In the genomic region with DNA sequence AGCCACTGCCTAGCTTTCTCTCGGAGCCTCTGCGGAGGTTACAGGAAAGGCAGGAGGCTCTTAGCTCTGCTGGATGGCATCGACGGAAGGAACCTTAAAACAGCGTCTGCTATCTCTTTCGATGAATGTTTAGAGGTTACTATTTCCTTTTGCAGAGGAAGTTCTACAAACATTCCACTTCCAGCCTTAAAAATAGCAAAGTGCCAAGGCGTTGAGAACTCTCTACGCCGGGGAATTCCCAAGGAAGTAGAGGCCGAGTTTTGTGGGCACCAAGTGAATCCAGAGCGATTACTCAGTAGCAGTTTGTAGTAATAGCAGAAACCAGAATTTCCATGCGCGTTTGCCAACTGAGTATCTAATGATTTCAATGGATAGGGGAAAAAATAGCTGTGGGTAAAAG, we compare ENCODE assay signal across 15 mouse cellular contexts. TPM values are rescaled to one million over a fixed set of nuclear protein-coding genes. Genes with fewer than 3 reads are reported as not detected.
A peak's percentile ranks its signal among the peaks of the same experiment; 100 is the strongest.
DNase-seq lines count a peak whose midpoint lies in the region; ATAC-seq and TF ChIP-seq lines count a peak whose summit lies in the region.
"Had no signal": no experiment of that assay in that cellular context is flagged by ENCODE, and none has a peak within 500 bp of the region (broad histone marks: within the 10 kb centered on the region; RNA-seq: fewer than 3 reads in every experiment).

No protein-coding gene starts in this region.

- DNase-seq in heart, postnatal 14 days, result no peak
- DNase-seq in liver, embryonic 11.5 days (ENCODE audit: low spot score), result no peak
- no peak for DNase-seq in liver
- no peak for DNase-seq in heart, postnatal 0 days (ENCODE audit: low spot score)
- DNase-seq in lung, postnatal 25 days (ENCODE audit: low spot score), result peak; percentile 68
- DNase-seq in spleen, postnatal 10 days (ENCODE audit: low spot score in 2 of 2), result no peak
- DNase-seq: cerebellum, adult 11-12 months; embryo, embryonic 11 days had no signal

- no peaks in the 10 kb centered on the region for H3K36me3 ChIP-seq in heart, embryonic 12.5 days
- H3K36me3 ChIP-seq in liver, embryonic 11.5 days (ENCODE audit: control insufficient read depth, insufficient read depth, low read length), result no peaks in the 10 kb centered on the region
- no peaks in the 10 kb centered on the region for H3K36me3 ChIP-seq in heart, postnatal 0 days (replicated peaks; ENCODE audit: control insufficient read depth, insufficient read depth, low read length)
- H3K36me3 ChIP-seq: forebrain, embryonic 10.5 days had no signal

- peaks cover 11% of the 10 kb centered on the region; the same call in 1 of the 2 replicates for H3K4me1 ChIP-seq in heart, embryonic 12.5 days (replicated peaks)
- H3K4me1 ChIP-seq in liver, embryonic 11.5 days (replicated peaks; ENCODE audit: control insufficient read depth, insufficient read depth, low read length), result no peaks in the 10 kb centered on the region
- H3K4me1 ChIP-seq in heart, postnatal 0 days (ENCODE audit: control insufficient read depth, insufficient read depth), result peaks cover 15% of the 10 kb centered on the region; the same call in 1 of the 2 replicates

- 54% methylated on average over 13 of the region's 13 CpGs for WGBS in heart, embryonic 12.5 days
- WGBS in liver, embryonic 11.5 days, result 43% methylated on average over 13 of the region's 13 CpGs
- 51% methylated on average over 13 of the region's 13 CpGs for WGBS in heart, postnatal 0 days

- peak; percentile 48; the same call in 1 of the 2 replicates for ATAC-seq in heart, embryonic 12.5 days (ENCODE audit: insufficient number of reproducible peaks, low FRiP score)
- ATAC-seq in liver, embryonic 11.5 days (replicated peaks; ENCODE audit: low FRiP score), result no peak
- ATAC-seq in heart, postnatal 0 days (ENCODE audit: insufficient read depth, low read depth), result no peak
- ATAC-seq in granulocyte monocyte progenitor cell, adult 5-6 weeks (replicated peaks; ENCODE audit: poor library complexity, severe bottlenecking), result no peak
- ATAC-seq: CD4-positive, CD25-positive, alpha-beta regulatory T cell, adult 4 months had no signal

- H3K27ac ChIP-seq in heart, embryonic 12.5 days (ENCODE audit: poor library complexity, severe bottlenecking), result peak overlapping the region; percentile 69
- H3K27ac ChIP-seq in liver, embryonic 11.5 days (ENCODE audit: low read depth, low read length), result peak overlapping the region; percentile 38
- H3K27ac ChIP-seq in heart, postnatal 0 days (ENCODE audit: low read depth), result 0 out of 2 replicates have a peak overlapping the region, but pooled peaks have one; percentile 13
- H3K27ac ChIP-seq: forebrain, embryonic 10.5 days; hindbrain, embryonic 14.5 days; stomach, postnatal 0 days had no signal

- no peak overlapping the region for H3K4me3 ChIP-seq in heart, embryonic 12.5 days
- no peak overlapping the region for H3K4me3 ChIP-seq in liver, embryonic 11.5 days (ENCODE audit: low read depth, low read length)
- H3K4me3 ChIP-seq in heart, postnatal 0 days (ENCODE audit: low read depth, low read length), result no peak overlapping the region
- H3K4me3 ChIP-seq: forebrain, embryonic 10.5 days had no signal

- H3K9ac ChIP-seq in heart, embryonic 12.5 days, result no peak overlapping the region
- H3K9ac ChIP-seq in liver, embryonic 11.5 days (ENCODE audit: low read depth, low read length), result no peak overlapping the region
- H3K9ac ChIP-seq in heart, postnatal 0 days (replicated peaks; ENCODE audit: low read depth, low read length), result no peak overlapping the region
- H3K9ac ChIP-seq: hindbrain, embryonic 14.5 days had no signal

- no peak for TF ChIP-seq EP300 in heart, postnatal 0 days (IDR thresholded peaks at IDR 0.05; ENCODE audit: low read depth)

- no peaks in the 10 kb centered on the region; the same call in 1 of the 2 replicates for H3K9me3 ChIP-seq in heart, embryonic 12.5 days (replicated peaks)
- H3K9me3 ChIP-seq in liver, embryonic 11.5 days (ENCODE audit: control insufficient read depth, low read length), result no peaks in the 10 kb centered on the region
- H3K9me3 ChIP-seq in heart, postnatal 0 days (replicated peaks; ENCODE audit: control insufficient read depth, low read length), result no peaks in the 10 kb centered on the region; the same call in 1 of the 2 replicates

- no peak for TF ChIP-seq CTCF in heart, postnatal 0 days (IDR thresholded peaks at IDR 0.05; ENCODE audit: low read depth)

- H3K27me3 ChIP-seq in heart, embryonic 12.5 days (replicated peaks), result no peaks in the 10 kb centered on the region
- no peaks in the 10 kb centered on the region for H3K27me3 ChIP-seq in liver, embryonic 11.5 days (replicated peaks; ENCODE audit: control insufficient read depth, insufficient read depth, low read length)
- no peaks in the 10 kb centered on the region for H3K27me3 ChIP-seq in heart, postnatal 0 days (ENCODE audit: control insufficient read depth, insufficient read depth, low read length)

- H3K4me2 ChIP-seq in heart, embryonic 12.5 days, result no peak overlapping the region
- 0 out of 2 replicates have a peak overlapping the region, but pooled peaks have one; percentile 9 for H3K4me2 ChIP-seq in liver, embryonic 11.5 days
- peak overlapping the region; percentile 16; the same call in 1 of the 2 replicates for H3K4me2 ChIP-seq in heart, postnatal 0 days (ENCODE audit: low read depth, low read length)
- H3K4me2 ChIP-seq: hindbrain, embryonic 14.5 days had no signal

- intact Hi-C loops in heart, postnatal 14 days (cut with DNase I), result no loop called here

RNA-seq across cellular contexts. Expression of gene Il1a, which starts 20.8 kb away (rescaled TPM):
- not detected in 2 replicates for polyA plus RNA-seq in heart, embryonic 12.5 days (2016; fragmentation: Nextera tagmentation; extraction: Ambion mirVana)
- under 1 TPM in 1 of 2 experiments, not detected in 1; 0.10 TPM for total RNA-seq in heart, postnatal 14 days (2021)
- polyA plus RNA-seq in liver, embryonic 11.5 days (2014; fragmentation: Nextera tagmentation; extraction: Ambion mirVana), result 2.2 and 2.5 TPM in 2 replicates
- total RNA-seq in heart, postnatal 0 days (2014; rRNA removed; ENCODE audit: low replicate concordance), result 1.4 TPM in 1 of 2 replicates, not detected in the other
- 0.12 and 0.30 TPM in 2 replicates for polyA plus RNA-seq in heart, postnatal 0 days (2015; fragmentation: Nextera tagmentation; extraction: Ambion mirVana)
- not detected in 2 replicates for total RNA-seq in granulocyte monocyte progenitor cell, adult 5-6 weeks (2014; fragmentation: Nextera tagmentation)
- not detected in 2 replicates for total RNA-seq in granulocyte monocyte progenitor cell, adult 5-6 weeks (2017)
- total RNA-seq: gastrocnemius, adult 8-10 months had no signal
- polyA plus RNA-seq: CD4-positive, CD25-positive, alpha-beta regulatory T cell, adult 4 months; forebrain, embryonic 10.5 days had no signal

RNA-seq across cellular contexts. Expression of gene Ckap2l, which starts 33.5 kb away (rescaled TPM):
- polyA plus RNA-seq in heart, embryonic 12.5 days (2016; fragmentation: Nextera tagmentation; extraction: Ambion mirVana), result 47.3 and 51.6 TPM in 2 replicates
- total RNA-seq in heart, postnatal 14 days (2021), result 1 to 10 TPM; 3.4 to 6.0 TPM
- 55.1 and 63.7 TPM in 2 replicates for polyA plus RNA-seq in liver, embryonic 11.5 days (2014; fragmentation: Nextera tagmentation; extraction: Ambion mirVana)
- total RNA-seq in heart, postnatal 0 days (2014; rRNA removed; ENCODE audit: low replicate concordance), result 16.2 and 28.9 TPM in 2 replicates
- polyA plus RNA-seq in heart, postnatal 0 days (2015; fragmentation: Nextera tagmentation; extraction: Ambion mirVana), result 12.3 and 12.6 TPM in 2 replicates
- 17.1 and 49.8 TPM in 2 replicates for total RNA-seq in granulocyte monocyte progenitor cell, adult 5-6 weeks (2014; fragmentation: Nextera tagmentation)
- 55.3 and 56.6 TPM in 2 replicates for total RNA-seq in granulocyte monocyte progenitor cell, adult 5-6 weeks (2017)
- total RNA-seq: gastrocnemius, adult 8-10 months had no signal

RNA-seq across cellular contexts. Expression of gene Il1b, which starts 40.4 kb away (rescaled TPM):
- 0.17 TPM in 1 of 2 replicates, not detected in the other for polyA plus RNA-seq in heart, embryonic 12.5 days (2016; fragmentation: Nextera tagmentation; extraction: Ambion mirVana)
- total RNA-seq in heart, postnatal 14 days (2021), result under 1 TPM in 1 of 2 experiments, not detected in 1; 0.32 TPM
- polyA plus RNA-seq in liver, embryonic 11.5 days (2014; fragmentation: Nextera tagmentation; extraction: Ambion mirVana), result 0.25 and 0.66 TPM in 2 replicates
- 0.62 TPM in 1 of 2 replicates, not detected in the other for total RNA-seq in heart, postnatal 0 days (2014; rRNA removed; ENCODE audit: low replicate concordance)
- 0.27 and 0.71 TPM in 2 replicates for polyA plus RNA-seq in heart, postnatal 0 days (2015; fragmentation: Nextera tagmentation; extraction: Ambion mirVana)
- not detected in 2 replicates for total RNA-seq in granulocyte monocyte progenitor cell, adult 5-6 weeks (2014; fragmentation: Nextera tagmentation)
- 0.52 and 4.5 TPM in 2 replicates for total RNA-seq in granulocyte monocyte progenitor cell, adult 5-6 weeks (2017)
- total RNA-seq: gastrocnemius, adult 8-10 months had no signal
- polyA plus RNA-seq: forebrain, embryonic 10.5 days; hindbrain, embryonic 14.5 days had no signal

Comparison
In these comparisons a context has a peak if more than half of its experiments do, and no peak if none do; other contexts are left out.
1. H3K27ac ChIP-seq: peak in every context shown above with its lines; median percentile 69 in heart, embryonic 12.5 days; 38 in liver, embryonic 11.5 days; 13 in heart, postnatal 0 days.